Mouse (Mus musculus): ENCODE results near the gene Otulinl. TPM values are rescaled to one million over a fixed set of nuclear protein-coding genes. Genes with fewer than 3 reads are reported as not detected.

Gene Otulinl
- polyA plus RNA-seq, 1 experiment from 2014 or later: 11.0 TPM

DNA sequence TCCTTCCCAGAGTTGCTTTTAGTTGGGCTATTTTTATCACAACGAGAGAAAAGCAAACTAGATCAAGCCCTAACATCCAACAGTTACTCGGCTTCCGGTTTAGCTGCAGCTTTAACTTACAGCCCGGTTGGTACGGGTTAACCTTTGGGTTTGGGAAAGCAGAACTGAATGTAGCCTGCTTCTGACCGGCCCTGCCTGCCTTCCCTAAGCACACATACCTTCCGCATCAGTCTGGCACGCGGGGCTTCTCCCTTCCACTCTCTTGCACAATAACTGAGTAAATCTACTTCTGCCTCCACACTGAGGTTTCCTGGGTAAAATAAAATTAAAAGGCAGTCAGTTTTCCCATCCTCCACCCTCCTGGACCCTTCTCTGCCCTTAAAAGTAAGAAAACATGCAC is 17.3 kb downstream of the Otulinl start:
- no peak overlapping the region for H3K27ac ChIP-seq (ENCODE audit: low read length)
- ATAC-seq: no peak

DNA sequence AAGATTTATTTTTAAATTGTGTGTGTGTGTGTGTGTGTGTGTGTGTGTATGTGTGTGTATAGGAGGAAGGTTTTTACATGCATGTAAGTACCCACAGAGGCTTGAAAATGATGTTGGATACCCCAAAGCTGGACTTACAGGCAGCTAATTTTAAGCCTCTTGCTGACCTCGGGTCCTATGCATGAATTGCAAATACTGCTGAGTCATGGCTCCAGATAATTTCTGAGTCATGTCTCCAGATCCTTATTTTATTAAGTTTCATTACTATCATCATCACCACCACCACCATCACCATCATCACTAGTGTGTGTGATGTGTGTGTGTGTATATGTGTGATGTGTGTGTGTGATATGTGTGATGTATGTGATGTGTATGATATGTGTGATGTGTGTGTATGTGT is 18.7 kb downstream of the Otulinl start:
- Histone ChIP-seq H3K36me3 (ENCODE audit: control insufficient read depth, insufficient read depth, low read length) (no peaks in the 10 kb centered on the region), H3K27ac (ENCODE audit: low read length) (no peak overlapping the region), H3K4me1 (ENCODE audit: control insufficient read depth, insufficient read depth, low read length) (0 out of 2 replicates have a peak, but pooled peaks cover 4% of the 10 kb centered on the region), H3K4me3 (ENCODE audit: low read length) (no peak overlapping the region), H3K27me3 (replicated peaks; ENCODE audit: control insufficient read depth, insufficient read depth, low read length) (no peaks in the 10 kb centered on the region), H3K9ac (ENCODE audit: low read depth, low read length) (no peak overlapping the region), H3K4me2 (ENCODE audit: low read depth, low read length) (no peak overlapping the region), H3K9me3 (ENCODE audit: control insufficient read depth, low read length) (no peaks in the 10 kb centered on the region)
- ATAC-seq: no peak
- WGBS: 58% methylated on average over 1 of the region's 1 CpGs

More for the DNA sequence above, 17.3 kb downstream of the Otulinl start:
- H3K9ac ChIP-seq (ENCODE audit: low read depth, low read length): no peak overlapping the region
- H3K4me2 ChIP-seq (ENCODE audit: low read depth, low read length): no peak overlapping the region
- 88% methylated on average over 9 of the region's 9 CpGs for WGBS
- no peaks in the 10 kb centered on the region for H3K27me3 ChIP-seq (replicated peaks; ENCODE audit: control insufficient read depth, insufficient read depth, low read length)
- no peaks in the 10 kb centered on the region for H3K9me3 ChIP-seq (ENCODE audit: control insufficient read depth, low read length)
- H3K4me1 ChIP-seq (ENCODE audit: control insufficient read depth, insufficient read depth, low read length): 0 out of 2 replicates have a peak, but pooled peaks cover 4% of the 10 kb centered on the region
- no peaks in the 10 kb centered on the region for H3K36me3 ChIP-seq (ENCODE audit: control insufficient read depth, insufficient read depth, low read length)
- no peak overlapping the region for H3K4me3 ChIP-seq (ENCODE audit: low read length)

DNA sequence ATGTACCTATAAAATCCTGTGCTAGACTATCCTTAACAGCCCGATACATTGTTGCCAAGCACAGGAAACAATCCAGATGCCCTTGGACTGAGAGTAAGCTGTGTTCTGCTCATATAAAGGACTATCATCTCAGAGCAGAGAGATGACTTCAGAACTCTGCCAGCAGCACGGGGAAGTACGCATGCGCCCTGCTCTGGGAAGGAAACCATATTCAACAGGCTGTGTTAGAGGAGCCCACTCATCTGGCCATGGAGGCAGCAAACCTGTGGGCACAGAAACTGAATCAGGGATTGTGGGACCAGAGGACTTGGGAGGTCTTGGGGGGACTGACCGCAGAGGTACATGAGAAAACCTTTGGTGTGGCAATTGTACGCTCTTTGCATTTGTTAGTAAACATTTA is 19.7 kb downstream of the Otulinl start:
- H3K4me2 ChIP-seq (ENCODE audit: low read depth, low read length): no peak overlapping the region
- WGBS: 89% methylated on average over 6 of the region's 6 CpGs
- H3K36me3 ChIP-seq (ENCODE audit: control insufficient read depth, insufficient read depth, low read length): no peaks in the 10 kb centered on the region
- ATAC-seq: no peak
- no peaks in the 10 kb centered on the region for H3K27me3 ChIP-seq (replicated peaks; ENCODE audit: control insufficient read depth, insufficient read depth, low read length)
- no peak overlapping the region for H3K4me3 ChIP-seq (ENCODE audit: low read length)
- H3K27ac ChIP-seq (ENCODE audit: low read length): no peak overlapping the region
- H3K9ac ChIP-seq (ENCODE audit: low read depth, low read length): no peak overlapping the region
- 0 out of 2 replicates have a peak, but pooled peaks cover 4% of the 10 kb centered on the region for H3K4me1 ChIP-seq (ENCODE audit: control insufficient read depth, insufficient read depth, low read length)
- H3K9me3 ChIP-seq (ENCODE audit: control insufficient read depth, low read length): no peaks in the 10 kb centered on the region

DNA sequence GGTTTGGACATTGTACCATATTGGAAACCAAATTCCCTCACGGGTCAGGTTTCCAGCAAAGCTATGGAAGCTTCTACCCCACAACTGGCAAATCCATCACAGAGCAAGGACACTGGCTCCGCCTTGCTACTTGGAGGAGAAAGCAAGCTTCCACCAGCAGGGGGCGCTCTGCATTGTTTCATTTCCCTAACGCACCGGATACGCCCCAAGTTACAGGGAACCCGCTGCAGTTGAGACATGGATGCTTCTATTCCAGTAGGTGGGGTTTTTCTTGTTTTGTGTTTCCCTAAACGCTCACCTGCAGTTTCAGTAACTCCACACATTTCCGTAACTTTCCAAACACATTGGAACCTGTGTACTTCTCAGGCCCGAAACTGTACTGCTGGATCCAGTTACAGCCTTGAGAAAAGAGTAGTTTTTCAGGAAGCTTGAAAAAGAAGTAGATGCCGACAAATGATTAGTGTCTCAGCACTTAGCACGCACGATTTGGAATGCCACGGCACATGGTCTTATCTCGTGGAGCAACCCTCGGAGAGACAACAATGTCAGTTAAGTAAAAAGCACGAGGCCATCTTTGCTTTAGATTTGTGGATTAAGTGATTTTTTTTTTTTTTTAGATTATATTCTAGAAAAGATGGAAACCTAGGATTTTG is 21.7 kb downstream of the Otulinl start:
- Histone ChIP-seq H3K27me3 (replicated peaks; ENCODE audit: control insufficient read depth, insufficient read depth, low read length) (no peaks in the 10 kb centered on the region), H3K9me3 (ENCODE audit: control insufficient read depth, low read length) (no peaks in the 10 kb centered on the region), H3K27ac (ENCODE audit: low read length) (no peak overlapping the region), H3K4me3 (ENCODE audit: low read length) (no peak overlapping the region), H3K36me3 (ENCODE audit: control insufficient read depth, insufficient read depth, low read length) (no peaks in the 10 kb centered on the region), H3K9ac (ENCODE audit: low read depth, low read length) (no peak overlapping the region), H3K4me1 (ENCODE audit: control insufficient read depth, insufficient read depth, low read length) (no peaks in the 10 kb centered on the region), H3K4me2 (ENCODE audit: low read depth, low read length) (no peak overlapping the region)
- WGBS: 41% methylated on average over 17 of the region's 17 CpGs
- peak; percentile 65; the same call in 1 of the 2 replicates for ATAC-seq

DNA sequence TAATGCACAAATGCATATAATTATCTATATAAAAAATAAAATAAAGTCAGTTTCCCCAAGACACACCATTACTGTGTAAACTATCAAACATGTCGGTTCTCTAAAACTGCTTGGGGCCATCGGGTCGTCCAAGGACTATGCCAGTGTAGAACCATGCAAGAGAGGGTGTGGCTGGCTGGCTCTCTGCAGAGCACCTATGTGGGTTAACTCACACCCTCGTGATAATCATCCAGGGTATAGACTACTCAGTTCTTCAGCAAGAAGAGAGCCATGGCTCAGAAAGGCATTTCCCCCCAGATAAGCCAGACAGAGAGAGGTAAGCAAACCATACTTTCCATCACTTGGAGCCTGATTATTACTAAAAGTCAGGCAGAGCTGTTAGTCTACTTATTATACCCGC is 22.2 kb downstream of the Otulinl start:
- Histone ChIP-seq H3K27ac (ENCODE audit: low read length) (no peak overlapping the region), H3K36me3 (ENCODE audit: control insufficient read depth, insufficient read depth, low read length) (no peaks in the 10 kb centered on the region), H3K4me1 (ENCODE audit: control insufficient read depth, insufficient read depth, low read length) (no peaks in the 10 kb centered on the region), H3K9me3 (ENCODE audit: control insufficient read depth, low read length) (no peaks in the 10 kb centered on the region), H3K4me2 (ENCODE audit: low read depth, low read length) (no peak overlapping the region), H3K9ac (ENCODE audit: low read depth, low read length) (no peak overlapping the region), H3K4me3 (ENCODE audit: low read length) (no peak overlapping the region), H3K27me3 (replicated peaks; ENCODE audit: control insufficient read depth, insufficient read depth, low read length) (no peaks in the 10 kb centered on the region)
- 82% methylated on average over 5 of the region's 5 CpGs for WGBS
- ATAC-seq: no peak

DNA sequence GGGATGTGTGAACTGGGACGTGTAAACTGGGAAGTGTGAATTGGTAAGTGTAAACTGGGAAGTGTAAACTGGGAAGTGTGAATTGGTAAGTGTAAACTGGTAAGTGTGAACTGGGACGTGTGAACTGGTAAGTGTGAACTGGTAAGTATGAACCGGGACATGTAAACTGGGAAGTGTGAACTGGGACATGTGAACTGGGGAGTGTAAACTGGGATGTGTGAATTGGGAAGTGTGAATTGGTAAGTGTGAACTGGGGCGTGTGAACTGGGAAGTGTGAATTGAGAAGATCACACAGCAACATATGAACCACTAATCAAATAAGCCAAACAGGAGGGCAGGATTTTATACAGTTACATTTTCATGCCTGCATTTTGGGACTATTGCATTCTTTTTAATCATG is 23.0 kb downstream of the Otulinl start:
- no peaks in the 10 kb centered on the region for H3K27me3 ChIP-seq (replicated peaks; ENCODE audit: control insufficient read depth, insufficient read depth, low read length)
- 90% methylated on average over 4 of the region's 4 CpGs for WGBS
- no peak overlapping the region for H3K9ac ChIP-seq (ENCODE audit: low read depth, low read length)
- no peak overlapping the region for H3K4me2 ChIP-seq (ENCODE audit: low read depth, low read length)
- H3K4me3 ChIP-seq (ENCODE audit: low read length): no peak overlapping the region
- H3K27ac ChIP-seq (ENCODE audit: low read length): no peak overlapping the region
- H3K9me3 ChIP-seq (ENCODE audit: control insufficient read depth, low read length): no peaks in the 10 kb centered on the region
- no peak for ATAC-seq
- H3K36me3 ChIP-seq (ENCODE audit: control insufficient read depth, insufficient read depth, low read length): no peaks in the 10 kb centered on the region
- no peaks in the 10 kb centered on the region for H3K4me1 ChIP-seq (ENCODE audit: control insufficient read depth, insufficient read depth, low read length)

DNA sequence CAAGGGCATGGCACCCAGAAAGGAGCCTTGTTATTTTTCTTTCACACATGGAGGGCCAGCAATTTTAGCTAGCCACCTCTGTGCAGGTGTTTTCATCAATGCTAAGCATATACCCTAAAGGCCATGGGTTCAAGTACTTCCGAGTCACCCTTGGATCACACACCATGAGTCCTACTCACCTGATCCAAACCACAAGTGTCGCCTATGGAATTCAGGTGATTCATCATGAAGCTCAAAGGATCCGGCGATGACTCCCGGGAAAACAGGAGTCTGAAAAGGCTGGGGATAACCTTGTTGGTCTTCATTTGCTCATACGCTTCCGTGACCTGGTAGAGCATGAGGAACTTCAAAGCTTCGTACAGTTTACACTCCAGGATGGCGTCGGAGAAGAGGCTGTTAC is 23.5 kb downstream of the Otulinl start:
- no peaks in the 10 kb centered on the region for H3K4me1 ChIP-seq (ENCODE audit: control insufficient read depth, insufficient read depth, low read length)
- H3K4me3 ChIP-seq (ENCODE audit: low read length): no peak overlapping the region
- H3K4me2 ChIP-seq (ENCODE audit: low read depth, low read length): no peak overlapping the region
- H3K36me3 ChIP-seq (ENCODE audit: control insufficient read depth, insufficient read depth, low read length): no peaks in the 10 kb centered on the region
- no peak overlapping the region for H3K9ac ChIP-seq (ENCODE audit: low read depth, low read length)
- H3K27ac ChIP-seq (ENCODE audit: low read length): no peak overlapping the region
- no peaks in the 10 kb centered on the region for H3K27me3 ChIP-seq (replicated peaks; ENCODE audit: control insufficient read depth, insufficient read depth, low read length)
- no peaks in the 10 kb centered on the region for H3K9me3 ChIP-seq (ENCODE audit: control insufficient read depth, low read length)
- ATAC-seq: no peak
- WGBS: 92% methylated on average over 10 of the region's 10 CpGs

DNA sequence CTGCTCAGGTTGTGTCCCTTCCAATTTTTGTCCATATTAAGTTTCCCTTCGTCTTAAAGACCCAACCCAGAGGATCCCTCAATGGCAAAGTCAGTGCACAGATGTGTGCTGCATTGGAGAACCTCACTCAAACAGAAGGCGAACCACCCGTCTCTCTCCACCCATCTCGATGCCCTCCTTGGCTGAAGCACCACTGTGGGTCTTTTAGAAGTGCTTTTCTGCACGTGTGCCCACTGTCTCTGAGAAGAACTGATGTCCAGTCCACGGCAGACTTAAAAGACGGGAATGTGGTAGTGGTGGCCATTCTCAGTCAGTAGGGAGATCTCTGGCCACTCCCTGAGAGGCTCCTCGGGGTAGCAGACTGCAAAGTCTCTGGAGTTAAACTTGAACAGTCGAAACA is 24.8 kb downstream of the Otulinl start:
- Histone ChIP-seq H3K9me3 (ENCODE audit: control insufficient read depth, low read length) (no peaks in the 10 kb centered on the region), H3K36me3 (ENCODE audit: control insufficient read depth, insufficient read depth, low read length) (no peaks in the 10 kb centered on the region), H3K27me3 (replicated peaks; ENCODE audit: control insufficient read depth, insufficient read depth, low read length) (no peaks in the 10 kb centered on the region), H3K9ac (ENCODE audit: low read depth, low read length) (no peak overlapping the region), H3K27ac (ENCODE audit: low read length) (no peak overlapping the region), H3K4me2 (ENCODE audit: low read depth, low read length) (no peak overlapping the region), H3K4me3 (ENCODE audit: low read length) (no peak overlapping the region), H3K4me1 (ENCODE audit: control insufficient read depth, insufficient read depth, low read length) (no peaks in the 10 kb centered on the region)
- no peak for ATAC-seq
- 78% methylated on average over 9 of the region's 9 CpGs for WGBS

DNA sequence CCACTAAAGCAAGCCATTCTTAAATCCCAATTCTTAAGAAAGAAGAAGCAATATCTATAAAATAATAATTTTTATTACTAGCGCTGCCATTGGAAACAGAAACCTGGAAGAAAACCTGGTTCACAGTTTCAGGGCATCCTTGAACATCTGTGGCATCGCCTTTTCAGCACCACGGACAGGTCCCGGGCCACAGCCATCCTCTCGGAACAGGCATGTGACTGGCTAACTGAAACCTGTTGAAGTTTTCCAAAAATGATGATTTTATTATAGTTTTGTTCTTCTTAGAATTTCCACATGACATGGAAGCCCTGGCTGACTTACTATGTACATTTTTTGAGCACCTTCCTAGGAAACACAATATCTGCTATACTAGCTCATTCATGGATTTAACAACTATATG is 26.4 kb downstream of the Otulinl start:
- H3K4me2 ChIP-seq (ENCODE audit: low read depth, low read length): no peak overlapping the region
- WGBS: 19% methylated on average over 5 of the region's 5 CpGs
- no peak overlapping the region for H3K4me3 ChIP-seq (ENCODE audit: low read length)
- H3K27me3 ChIP-seq (replicated peaks; ENCODE audit: control insufficient read depth, insufficient read depth, low read length): no peaks in the 10 kb centered on the region
- H3K4me1 ChIP-seq (ENCODE audit: control insufficient read depth, insufficient read depth, low read length): no peaks in the 10 kb centered on the region
- H3K9me3 ChIP-seq (ENCODE audit: control insufficient read depth, low read length): no peaks in the 10 kb centered on the region
- no peak for ATAC-seq
- no peak overlapping the region for H3K9ac ChIP-seq (ENCODE audit: low read depth, low read length)
- H3K27ac ChIP-seq (ENCODE audit: low read length): no peak overlapping the region
- no peaks in the 10 kb centered on the region for H3K36me3 ChIP-seq (ENCODE audit: control insufficient read depth, insufficient read depth, low read length)

DNA sequence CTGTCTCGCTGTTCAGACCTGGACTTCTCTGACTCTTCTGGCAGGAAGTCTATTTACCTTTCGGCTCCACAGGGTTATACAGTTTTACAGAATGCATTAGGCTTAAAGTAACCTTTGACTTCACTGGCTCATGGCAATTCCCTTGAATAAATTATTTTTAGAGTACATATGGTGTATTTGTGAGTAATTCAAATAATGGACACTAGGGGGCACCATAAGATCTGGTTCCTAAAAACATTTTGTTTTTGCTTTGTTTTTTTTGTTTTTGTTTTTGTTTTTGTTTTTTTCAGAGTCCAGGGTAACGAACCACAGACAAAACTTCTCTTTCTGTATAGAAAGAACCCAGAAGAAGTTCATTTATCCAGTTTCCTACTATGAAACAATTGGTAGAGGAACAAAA is 33.7 kb downstream of the Otulinl start:
- WGBS: 40% methylated on average over 3 of the region's 3 CpGs
- Histone ChIP-seq H3K27ac (ENCODE audit: low read length) (no peak overlapping the region), H3K36me3 (ENCODE audit: control insufficient read depth, insufficient read depth, low read length) (no peaks in the 10 kb centered on the region), H3K4me1 (ENCODE audit: control insufficient read depth, insufficient read depth, low read length) (no peaks in the 10 kb centered on the region), H3K27me3 (replicated peaks; ENCODE audit: control insufficient read depth, insufficient read depth, low read length) (no peaks in the 10 kb centered on the region), H3K4me2 (ENCODE audit: low read depth, low read length) (no peak overlapping the region), H3K4me3 (ENCODE audit: low read length) (no peak overlapping the region), H3K9ac (ENCODE audit: low read depth, low read length) (no peak overlapping the region), H3K9me3 (ENCODE audit: control insufficient read depth, low read length) (no peaks in the 10 kb centered on the region)
- no peak for ATAC-seq
